Mouse (Mus musculus): ENCODE results near the gene Grm1. TPM values are rescaled to one million over a fixed set of nuclear protein-coding genes. Genes with fewer than 3 reads are reported as not detected.
A peak's percentile ranks its signal among the peaks of the same experiment; 100 is the strongest.

Grm1 gene
- total RNA-seq, 2 experiments from 2014 or later = 50.2 to 53.0 TPM

DNA sequence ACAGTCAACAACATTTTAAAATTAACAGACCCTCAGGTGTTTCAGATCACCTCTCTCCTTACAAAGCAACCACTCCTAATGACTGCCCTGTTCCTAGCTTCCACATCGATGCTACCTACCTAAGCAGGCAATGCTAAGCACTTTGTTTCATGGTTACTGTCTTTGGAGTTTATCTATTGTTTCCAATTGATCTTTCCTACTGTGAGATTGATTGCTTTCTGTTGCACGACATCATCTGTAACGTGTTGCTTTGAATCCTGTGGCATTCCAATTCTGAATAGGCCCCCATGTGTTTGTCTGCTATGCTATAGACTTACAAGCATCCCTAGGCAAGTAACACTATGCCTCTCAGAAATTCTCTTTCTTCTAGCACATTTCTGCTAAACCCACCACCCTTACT is 90.4 kb downstream of the Grm1 start:
- no peak for DNase-seq (ENCODE audit: low spot score in 2 of 2)

DNA sequence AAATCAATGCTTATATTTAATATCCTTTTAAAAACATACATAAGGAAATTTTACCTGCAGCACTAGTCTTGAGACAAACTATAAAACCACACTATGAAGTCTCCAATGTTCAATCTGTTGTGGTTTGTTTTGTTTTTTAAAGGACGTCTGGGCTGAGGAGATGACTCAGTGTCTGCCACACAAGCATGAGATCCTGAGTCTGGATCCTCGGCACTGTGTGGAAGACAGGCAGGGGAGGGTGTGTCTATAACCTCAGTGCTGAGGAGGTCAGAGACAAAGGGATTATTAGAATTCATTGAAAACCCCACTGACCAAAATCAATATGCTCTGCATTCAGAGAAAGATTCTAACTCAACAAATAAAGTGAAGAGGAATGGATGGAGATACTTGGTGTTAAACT is 110.8 kb downstream of the Grm1 start:
- DNase-seq (ENCODE audit: low spot score in 2 of 2) = no peak

DNA sequence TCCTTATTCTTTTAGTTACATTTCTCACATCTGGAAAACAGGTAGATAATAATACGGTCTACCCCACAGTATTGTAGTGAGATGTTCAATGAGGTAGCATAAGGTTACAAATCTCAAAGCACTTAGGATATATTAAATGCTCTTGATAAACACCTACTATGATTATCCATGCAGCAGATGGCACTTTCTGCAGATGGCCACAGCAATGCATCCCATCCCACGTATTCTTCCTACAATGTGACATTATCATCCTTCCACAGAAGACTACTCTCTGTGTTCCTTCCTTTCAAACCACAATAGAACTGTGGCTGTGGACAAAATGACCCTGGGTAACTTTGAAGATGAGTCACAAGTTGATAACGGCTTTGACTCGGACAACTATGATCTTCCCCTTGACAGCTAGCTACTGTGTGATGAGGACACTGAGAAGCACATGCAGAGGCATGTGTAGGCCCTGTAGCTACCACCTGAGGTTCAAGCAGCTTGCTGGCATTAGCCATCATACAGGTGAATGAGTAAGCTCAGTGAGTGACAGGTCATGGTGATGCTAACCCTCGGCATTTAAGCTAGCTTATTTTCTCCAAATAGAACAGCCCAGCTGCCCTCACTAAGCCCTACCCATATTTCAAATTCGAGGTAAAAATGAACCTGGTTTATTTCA is 117.5 kb downstream of the Grm1 start:
- no peak for DNase-seq (ENCODE audit: low spot score in 2 of 2)

- no peak for DNase-seq (ENCODE audit: low spot score in 2 of 2)
Measured at GRCm38 (mm10) chr10:10950557-10950956, 131.6 kb downstream of the Grm1 start.

DNA sequence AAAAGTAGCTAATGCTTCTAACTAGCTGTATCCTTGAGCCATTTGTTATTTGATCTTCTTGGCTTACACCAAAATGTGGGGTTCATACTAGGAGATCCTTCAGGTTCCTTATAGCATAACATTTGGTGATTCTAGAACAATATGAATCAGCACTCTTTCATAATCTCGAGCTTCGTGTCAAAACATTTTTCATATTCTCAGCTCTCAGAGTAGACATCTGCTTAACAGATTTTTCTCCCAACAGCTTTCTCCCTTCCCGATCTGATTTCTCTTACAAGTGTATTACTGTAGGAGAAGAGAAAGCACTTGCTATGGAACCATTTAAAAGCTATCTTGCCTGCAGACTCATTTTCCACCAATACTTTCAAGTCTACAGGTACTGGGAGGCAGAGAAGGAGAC is 133.0 kb downstream of the Grm1 start:
- peak in 1 of 2 experiments; percentile 69 for DNase-seq (ENCODE audit: low spot score in 2 of 2)

- DNase-seq (ENCODE audit: low spot score in 2 of 2) = no peak
Measured at GRCm38 (mm10) chr10:10947531-10947930, 134.6 kb downstream of the Grm1 start.

DNA sequence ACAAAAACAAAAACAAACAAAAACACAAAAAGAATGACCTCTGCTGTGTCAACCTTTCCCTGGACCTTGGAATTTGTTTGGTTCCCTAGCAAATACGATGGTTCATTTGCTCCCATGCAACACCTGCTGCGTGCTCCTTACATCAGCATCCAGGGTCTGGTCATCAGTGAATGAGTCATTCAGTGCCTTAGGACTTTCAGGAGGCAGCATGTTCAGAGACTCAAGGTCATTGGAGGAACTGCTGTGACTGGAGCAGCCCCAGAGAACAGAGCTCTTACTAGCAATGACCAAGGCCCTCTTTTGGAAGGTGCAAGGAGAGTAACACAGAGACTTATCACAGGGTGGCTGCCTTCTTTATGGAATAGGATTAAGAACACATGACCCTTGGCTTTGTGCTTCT is 138.2 kb downstream of the Grm1 start:
- DNase-seq (ENCODE audit: low spot score in 2 of 2) = no peak

DNA sequence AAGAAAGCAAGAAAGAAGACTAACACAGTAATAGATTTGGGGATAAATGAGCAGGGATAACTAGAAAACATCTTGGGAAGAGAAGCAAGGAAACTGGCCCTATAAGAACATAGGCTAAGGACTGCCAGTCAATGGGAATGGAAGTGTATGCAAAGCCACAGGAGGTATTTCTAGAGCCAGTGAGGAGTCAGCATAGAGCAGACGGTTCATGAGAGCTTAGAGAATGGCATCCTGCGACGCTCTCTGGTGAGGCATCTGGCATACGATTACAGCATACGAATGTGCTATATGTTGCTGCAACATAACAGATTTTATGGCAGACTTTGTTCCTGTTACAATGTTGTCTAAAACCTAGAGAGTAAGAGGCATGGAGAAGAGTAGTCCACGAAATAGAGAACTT is 139.9 kb downstream of the Grm1 start:
- no peak for DNase-seq (ENCODE audit: low spot score in 2 of 2)

- peak in 1 of 2 experiments; percentile 60 for DNase-seq (ENCODE audit: low spot score in 2 of 2)
Measured at GRCm38 (mm10) chr10:10935806-10936205, 146.3 kb downstream of the Grm1 start.

- DNase-seq (ENCODE audit: low spot score in 2 of 2) = no peak
Measured at GRCm38 (mm10) chr10:10929672-10930071, 152.5 kb downstream of the Grm1 start.

DNA sequence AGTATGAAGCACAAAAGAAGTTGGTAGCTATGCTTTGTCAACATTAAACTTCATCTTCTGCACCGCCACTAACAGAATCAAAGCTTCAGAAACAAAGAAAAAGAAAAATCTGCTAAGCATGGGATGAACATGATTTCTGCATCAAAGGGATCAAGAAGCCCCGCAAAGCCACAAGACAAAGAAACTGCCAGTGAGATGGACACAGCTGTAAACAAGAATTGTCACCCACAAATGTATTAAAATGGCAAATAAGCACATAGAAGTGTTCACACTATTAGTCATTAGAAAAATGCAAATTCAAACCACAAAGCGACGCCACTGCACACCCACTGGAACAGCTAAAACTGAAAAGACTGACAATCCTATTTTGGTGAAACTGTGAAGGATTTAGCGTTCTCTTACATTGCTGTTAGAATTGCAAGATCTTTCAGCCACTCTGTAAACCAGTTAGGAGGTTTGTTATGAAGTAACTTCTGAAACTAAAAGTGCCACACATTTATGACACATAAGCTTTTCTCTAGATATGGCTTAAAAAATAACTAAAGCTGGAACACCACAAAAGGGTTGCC is 153.3 kb downstream of the Grm1 start:
- DNase-seq (ENCODE audit: low spot score in 2 of 2) = no peak

DNA sequence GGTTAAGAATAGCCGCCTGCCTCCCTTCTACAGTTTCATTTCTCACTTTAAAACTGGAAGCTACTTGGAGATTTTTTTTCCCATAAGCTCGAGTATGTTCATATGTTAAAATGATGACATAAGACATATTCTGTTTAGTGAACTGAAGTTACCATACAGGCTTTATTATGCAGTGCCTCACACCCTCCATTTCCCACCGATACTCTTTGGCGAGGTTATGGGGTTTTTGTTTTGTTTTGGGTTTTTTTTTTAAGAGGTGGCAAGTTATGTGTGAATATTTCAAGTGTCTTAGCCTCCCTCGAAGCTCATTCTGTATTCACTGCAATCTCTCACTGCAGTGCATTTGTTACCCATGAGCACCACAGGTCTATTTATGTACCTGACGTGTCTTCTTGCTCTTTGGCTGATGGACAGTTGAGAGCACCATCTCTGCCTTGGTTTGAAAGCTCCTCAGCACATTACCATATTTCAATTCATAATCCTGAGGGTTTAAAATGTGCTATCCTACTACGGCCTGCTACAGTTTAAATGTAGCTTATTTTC is 164.2 kb downstream of the Grm1 start:
- DNase-seq (ENCODE audit: low spot score in 2 of 2) = no peak

- no peak for DNase-seq (ENCODE audit: low spot score in 2 of 2)
Measured at GRCm38 (mm10) chr10:10913621-10914020, 168.5 kb downstream of the Grm1 start.

DNA sequence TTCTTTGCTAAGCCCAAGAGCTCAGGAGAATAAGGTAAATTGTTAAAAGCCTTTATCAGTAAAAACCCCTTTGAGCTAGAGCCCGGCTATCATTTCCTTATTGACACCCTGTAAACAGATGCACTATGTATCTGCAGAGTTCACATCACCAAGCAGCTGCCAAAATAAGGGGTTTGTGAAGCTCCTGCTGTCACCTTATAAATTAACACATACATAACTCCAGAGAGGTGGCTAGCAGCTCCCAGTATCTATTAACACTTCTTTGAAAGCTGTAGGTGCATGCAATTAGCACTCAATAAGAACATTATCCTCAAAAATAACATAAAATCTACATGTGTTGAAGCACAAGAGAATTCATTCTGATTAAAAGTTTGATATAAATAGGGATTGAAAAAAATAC is 191.9 kb downstream of the Grm1 start:
- no peak for DNase-seq (ENCODE audit: low spot score in 2 of 2)

- no peak for DNase-seq (ENCODE audit: low spot score in 2 of 2)
Measured at GRCm38 (mm10) chr10:10888521-10888920, 193.6 kb downstream of the Grm1 start.

- DNase-seq (ENCODE audit: low spot score in 2 of 2) = no peak
Measured at GRCm38 (mm10) chr10:10884992-10885391, 197.2 kb downstream of the Grm1 start.

DNA sequence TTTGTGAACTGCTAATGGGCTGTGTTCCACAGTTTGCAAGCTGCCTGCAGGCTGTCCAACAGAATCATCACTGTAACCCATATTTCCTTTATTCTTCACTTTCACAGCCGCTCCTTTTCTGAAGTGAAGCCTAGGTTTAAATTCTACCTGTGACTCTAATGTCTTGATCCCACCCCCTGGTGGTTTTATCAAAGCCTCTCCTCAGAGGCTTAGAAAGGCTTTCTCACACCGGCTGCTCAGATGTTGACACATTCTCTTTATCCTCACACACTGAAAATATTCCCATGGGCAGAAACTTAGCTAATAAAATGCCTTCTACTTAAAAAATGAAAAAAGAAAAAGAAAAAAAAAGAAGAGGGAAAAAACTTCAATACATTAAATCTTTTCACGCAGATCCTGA is 210.0 kb downstream of the Grm1 start:
- DNase-seq (ENCODE audit: low spot score in 2 of 2) = no peak

- no peak for DNase-seq (ENCODE audit: low spot score in 2 of 2)
Measured at GRCm38 (mm10) chr10:10870271-10870670, 211.9 kb downstream of the Grm1 start.

GRCm38 (mm10) chr10:10866278-10866677 is 215.9 kb downstream of the Grm1 start:
- no peak for DNase-seq (ENCODE audit: low spot score in 2 of 2)

- DNase-seq (ENCODE audit: low spot score in 2 of 2) = no peak
Measured at GRCm38 (mm10) chr10:10864759-10865158, 217.4 kb downstream of the Grm1 start.

- DNase-seq (ENCODE audit: low spot score in 2 of 2) = peak in 1 of 2 experiments; percentile 37
Measured at GRCm38 (mm10) chr10:10847376-10848286, 234.5 kb downstream of the Grm1 start.

Data from layer of hippocampus, postnatal 14 days (tissue).